ENCODE assay signal across 8 mouse cellular contexts in the genomic region with DNA sequence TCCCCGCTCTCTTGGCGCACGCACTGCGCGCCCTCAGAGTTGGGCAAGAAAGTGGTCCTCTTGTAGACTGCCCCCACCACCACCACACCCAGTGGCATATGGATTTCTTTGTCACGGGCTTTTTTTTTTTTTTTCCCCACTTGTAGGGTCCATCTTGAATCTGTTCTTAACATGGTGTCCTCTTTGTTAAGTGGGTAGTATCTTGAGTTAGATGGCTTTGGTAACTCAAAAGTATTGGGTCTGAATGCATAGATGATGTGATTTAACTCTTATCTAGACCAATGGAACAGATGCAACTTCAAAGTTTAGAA. TPM values are rescaled to one million over a fixed set of nuclear protein-coding genes. Genes with fewer than 3 reads are reported as not detected.
DNase-seq lines count a peak whose midpoint lies in the region; ATAC-seq and TF ChIP-seq lines count a peak whose summit lies in the region.

No protein-coding gene starts in this region.

- no peak for ATAC-seq in hindbrain, embryonic 14.5 days (ENCODE audit: low FRiP score)
- no peak for ATAC-seq in midbrain, embryonic 15.5 days (replicated peaks)

- intact Hi-C loops in gastrocnemius, postnatal 36 days (cut with DNase I) = loop anchor here (2.0 kb wide), 1 partner anchor 23 kb away; no protein-coding TSS in a partner anchor

- no peak for TF ChIP-seq CTCF in kidney, adult 2 months (conservative IDR thresholded peaks at IDR 0.05; ENCODE audit: insufficient read depth, insufficient read length, low read depth, low read length)

- TF ChIP-seq POLR2A in kidney, adult 2 months (IDR thresholded peaks at IDR 0.05; ENCODE audit: low read depth, low read length) = no peak

- H3K4me2 ChIP-seq in hindbrain, embryonic 14.5 days (replicated peaks) = peak overlapping the region; percentile 62
- peak overlapping the region; percentile 71 for H3K4me2 ChIP-seq in midbrain, embryonic 15.5 days

- WGBS in kidney, adult 2 months = 3% methylated on average over 6 of the region's 6 CpGs
- WGBS in hindbrain, embryonic 14.5 days = 1% methylated on average over 6 of the region's 6 CpGs
- 2% methylated on average over 6 of the region's 6 CpGs for WGBS in midbrain, embryonic 15.5 days

- H3K27me3 ChIP-seq in kidney, adult 2 months (replicated peaks; ENCODE audit: control insufficient read depth, insufficient read depth, low read length) = no peaks in the 10 kb centered on the region
- peaks cover 31% of the 10 kb centered on the region for H3K27me3 ChIP-seq in hindbrain, embryonic 14.5 days (ENCODE audit: control insufficient read depth, insufficient read depth, low read length)
- peaks cover 22% of the 10 kb centered on the region for H3K27me3 ChIP-seq in midbrain, embryonic 15.5 days (replicated peaks)

- no peak overlapping the region for H3K27ac ChIP-seq in kidney, adult 2 months (ENCODE audit: insufficient read depth, low read depth, low read length)
- peak overlapping the region; percentile 91 for H3K27ac ChIP-seq in hindbrain, embryonic 14.5 days
- H3K27ac ChIP-seq in midbrain, embryonic 15.5 days = peak overlapping the region; percentile 96

- no peaks in the 10 kb centered on the region for H3K36me3 ChIP-seq in kidney, adult 2 months (ENCODE audit: control insufficient read depth, insufficient read depth, low read length)
- 0 out of 2 replicates have a peak, but pooled peaks cover 5% of the 10 kb centered on the region for H3K36me3 ChIP-seq in hindbrain, embryonic 14.5 days (replicated peaks; ENCODE audit: control insufficient read depth, insufficient read depth)
- H3K36me3 ChIP-seq in midbrain, embryonic 15.5 days (replicated peaks) = no peaks in the 10 kb centered on the region

- peak overlapping the region; percentile 99 for H3K4me3 ChIP-seq in kidney, adult 2 months (ENCODE audit: insufficient read depth, low read depth, low read length)
- H3K4me3 ChIP-seq in hindbrain, embryonic 14.5 days (replicated peaks; ENCODE audit: low read length) = peak overlapping the region; percentile 64
- H3K4me3 ChIP-seq in midbrain, embryonic 15.5 days = peak overlapping the region; percentile 75

- H3K9me3 ChIP-seq in hindbrain, embryonic 14.5 days (ENCODE audit: control insufficient read depth, low read length) = 0 out of 2 replicates have a peak, but pooled peaks cover 4% of the 10 kb centered on the region
- no peaks in the 10 kb centered on the region for H3K9me3 ChIP-seq in midbrain, embryonic 15.5 days

- H3K4me1 ChIP-seq in kidney, adult 2 months (ENCODE audit: control insufficient read depth, insufficient read depth, low read length) = 0 out of 2 replicates have a peak, but pooled peaks cover 3% of the 10 kb centered on the region
- peaks cover 11% of the 10 kb centered on the region for H3K4me1 ChIP-seq in hindbrain, embryonic 14.5 days (replicated peaks; ENCODE audit: control insufficient read depth, insufficient read depth, low read length)
- peaks cover 7% of the 10 kb centered on the region for H3K4me1 ChIP-seq in midbrain, embryonic 15.5 days

- DNase-seq in kidney, adult 2 months = no peak
- DNase-seq in kidney, postnatal 25 days = no peak
- DNase-seq in R1 (ENCODE audit: low read depth, low spot score) = peak; percentile 73
- DNase-seq in hindbrain, embryonic 14.5 days (ENCODE audit: low spot score) = peak; percentile 28
- no peak for DNase-seq in gastrocnemius, postnatal 36 days
- no peak for DNase-seq in c-Kit-positive CD71-positive TER-119-positive erythroid progenitor cells, embryonic 14.5 days (ENCODE audit: low spot score)
- DNase-seq in lung, postnatal 25 days (ENCODE audit: low spot score) = no peak

- peak overlapping the region; percentile 72 for H3K9ac ChIP-seq in hindbrain, embryonic 14.5 days
- H3K9ac ChIP-seq in midbrain, embryonic 15.5 days = peak overlapping the region; percentile 78

RNA-seq across cellular contexts. Expression of gene Zfp518a, which starts 0.8 kb away (rescaled TPM):
- 0.79 and 1.5 TPM in 2 replicates for polyA plus RNA-seq in kidney, adult 2 months (2012; rRNA removed)
- 8.3 and 9.8 TPM in 2 replicates for polyA plus RNA-seq in hindbrain, embryonic 14.5 days (2014; fragmentation: Nextera tagmentation; extraction: Ambion mirVana)
- 4.6 and 5.3 TPM in 2 replicates for polyA plus RNA-seq in midbrain, embryonic 15.5 days (2015; fragmentation: Nextera tagmentation; extraction: Ambion mirVana)
- total RNA-seq in gastrocnemius, postnatal 36 days (2021) = 1 to 10 TPM; 2.5 to 4.5 TPM

Comparison
In these comparisons a context has a peak if more than half of its experiments do, and no peak if none do; other contexts are left out.
1. DNase-seq: peak in R1 (single experiment) and hindbrain, embryonic 14.5 days (single experiment); none in kidney, adult 2 months (single experiment), kidney, postnatal 25 days (0 of 2), gastrocnemius, postnatal 36 days (0 of 2), c-Kit-positive CD71-positive TER-119-positive erythroid progenitor cells, embryonic 14.5 days (single experiment) and lung, postnatal 25 days (single experiment).
2. Peak in every context shown above with its lines, with median percentiles within 50 percentile points of each other: H3K4me3 ChIP-seq.